Mouse (Mus musculus) frontal cortex, adult 2 months (tissue): ENCODE results near the gene Ntm. TPM values are rescaled to one million over a fixed set of nuclear protein-coding genes. Genes with fewer than 3 reads are reported as not detected.

ENCODE experiments used
- DNase-seq, 2 experiments: peaks; one replicate each; pipeline ENCODE4 v3.0.0; 2022; ENCODE audit warnings: low spot score in 1 of 2; ENCODE audit errors: extremely low spot score in 1 of 2
- polyA plus RNA-seq: library from polyadenylated mRNA; depleted of rRNA; stranded (reverse); fragments of >200 nt; gene quantifications from 2 replicates; pipeline ENCODE4 v1.2.3, GENCODE M21; 2012

The Ntm gene
- polyA plus RNA-seq, 1 experiment = 184 TPM

DNA sequence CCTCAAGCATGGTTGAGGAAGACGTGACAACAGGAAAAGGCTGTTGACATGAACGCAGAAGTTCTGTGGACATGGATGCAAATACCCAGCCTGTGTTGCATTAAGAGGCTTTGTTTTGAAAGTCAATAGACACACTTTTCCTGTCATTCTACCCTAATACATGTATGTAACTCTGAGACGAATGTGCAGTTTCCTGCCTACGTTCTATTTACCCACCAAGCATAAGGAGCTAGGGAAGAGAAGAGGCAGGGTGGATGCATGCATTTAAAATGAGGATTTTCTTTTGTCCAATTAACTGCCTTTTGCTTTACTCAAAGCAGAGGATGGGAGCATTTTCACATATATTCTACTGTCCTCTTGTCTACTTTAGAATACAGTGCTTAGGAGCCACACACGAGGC, 858.5 kb downstream of the Ntm start:
- DNase-seq = no peak

DNA sequence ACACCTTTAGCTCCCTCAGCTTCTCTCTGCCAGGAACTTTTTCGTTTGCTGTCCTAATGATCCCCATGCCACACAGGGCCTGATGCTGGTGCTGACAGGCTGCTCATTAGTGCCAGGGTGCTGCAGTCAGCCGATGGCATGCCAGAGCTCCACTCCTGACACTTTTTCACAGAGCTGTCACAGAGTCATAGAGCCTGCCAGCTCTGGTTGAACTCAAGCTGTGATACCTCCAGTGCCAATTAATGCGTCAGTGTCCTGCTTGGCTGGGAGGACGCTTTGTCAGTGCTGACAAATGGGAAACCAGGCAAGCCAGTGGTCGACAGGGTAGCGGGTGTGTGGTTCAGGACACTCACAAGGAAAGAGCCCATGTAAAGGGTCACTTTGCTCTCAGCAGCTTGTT, 858.9 kb downstream of the Ntm start:
- DNase-seq = no peak

DNA sequence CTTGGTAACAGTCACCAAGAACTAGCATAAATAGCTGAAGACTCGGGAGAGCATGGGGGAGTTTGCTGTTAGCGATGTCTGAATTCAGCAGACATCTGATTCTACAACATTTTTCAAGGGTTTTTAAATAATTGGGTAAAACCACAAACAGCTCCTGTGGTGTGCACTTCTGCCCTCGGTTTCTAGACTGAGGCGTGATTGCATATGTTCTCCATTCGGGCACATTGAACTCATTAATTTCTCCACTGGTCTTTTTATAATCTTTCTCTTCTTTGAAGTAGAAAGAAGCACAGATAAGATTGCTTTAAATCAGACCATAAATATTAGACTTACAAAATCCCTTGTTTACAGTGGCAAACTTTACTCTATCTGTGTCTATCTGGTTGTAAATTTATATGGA, 862.3 kb downstream of the Ntm start:
- no peak for DNase-seq

DNA sequence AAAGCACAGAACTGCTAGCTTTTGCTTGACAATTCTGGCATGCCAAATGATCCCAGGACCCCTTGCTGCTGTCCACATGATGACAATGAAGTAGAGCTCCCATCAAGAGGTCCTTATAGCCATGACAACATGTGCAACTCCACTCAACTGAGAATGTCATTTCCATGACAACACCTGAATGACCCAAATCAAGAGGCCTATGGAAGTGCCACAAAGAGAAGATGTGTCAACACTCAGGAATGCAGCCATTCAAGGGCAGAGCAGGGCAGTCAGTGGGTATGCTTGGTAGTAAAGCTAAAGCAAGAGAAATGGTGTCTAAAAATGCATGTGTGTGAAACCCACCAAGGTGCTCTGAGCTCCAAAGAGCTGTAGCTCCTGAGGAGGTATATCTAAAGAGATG, 870.5 kb downstream of the Ntm start:
- no peak for DNase-seq

DNA sequence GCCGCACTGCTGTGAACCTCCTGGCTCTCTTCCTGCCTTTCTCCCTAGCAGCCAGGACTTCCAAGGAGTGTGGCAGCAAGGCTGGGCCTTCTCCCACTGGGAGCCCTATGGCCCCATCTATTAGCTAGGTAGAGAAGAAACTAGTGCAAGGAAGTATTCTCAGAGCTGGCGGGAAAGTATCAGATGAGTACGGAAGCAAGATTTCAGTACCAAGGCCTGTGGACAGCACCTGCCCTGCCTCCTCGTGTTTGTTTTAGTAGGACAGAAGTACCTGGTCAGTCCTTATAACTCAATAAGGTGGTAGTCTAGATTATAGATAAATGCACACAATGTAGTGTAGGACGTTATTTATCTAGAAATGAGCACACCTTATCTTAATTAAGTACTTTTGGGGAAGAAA, 874.3 kb downstream of the Ntm start:
- DNase-seq = no peak

DNA sequence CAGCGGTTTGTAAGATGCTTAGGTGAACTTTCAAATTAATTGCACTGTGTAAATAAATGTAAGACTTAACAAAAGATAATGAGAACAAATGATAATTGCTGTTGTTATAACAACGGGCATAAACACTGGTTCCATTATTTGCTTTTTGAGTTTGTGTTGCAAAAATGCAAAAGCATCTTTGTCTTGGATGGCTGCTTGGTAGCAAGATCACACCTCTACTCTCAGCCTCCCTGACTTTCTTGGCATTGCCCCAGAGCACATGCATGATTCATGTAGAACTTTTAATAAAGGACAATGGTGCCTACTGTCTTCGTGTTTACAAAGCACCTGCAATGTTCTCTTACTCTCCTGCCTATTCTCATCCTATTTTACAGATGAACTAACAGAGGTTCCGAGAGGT, 875.3 kb downstream of the Ntm start:
- DNase-seq = no peak

DNA sequence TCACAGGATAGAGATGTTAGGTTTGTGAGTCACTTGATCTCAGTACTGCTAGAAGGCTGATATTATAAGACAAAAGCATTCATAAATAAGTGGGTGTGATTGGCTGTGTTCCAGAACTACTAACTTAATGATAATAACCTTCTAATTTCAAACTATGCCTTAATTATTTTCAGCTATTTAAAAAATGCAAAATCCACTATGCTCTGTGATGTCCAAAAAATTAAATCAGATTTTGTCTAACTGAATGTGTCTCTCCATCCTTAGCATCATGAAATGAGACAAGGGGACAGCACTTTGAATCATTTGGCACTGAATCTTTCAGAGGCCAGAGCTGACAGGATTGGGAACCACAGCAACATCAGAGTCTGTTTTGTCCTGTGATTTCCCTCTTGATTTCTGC, 875.8 kb downstream of the Ntm start:
- no peak for DNase-seq

DNA sequence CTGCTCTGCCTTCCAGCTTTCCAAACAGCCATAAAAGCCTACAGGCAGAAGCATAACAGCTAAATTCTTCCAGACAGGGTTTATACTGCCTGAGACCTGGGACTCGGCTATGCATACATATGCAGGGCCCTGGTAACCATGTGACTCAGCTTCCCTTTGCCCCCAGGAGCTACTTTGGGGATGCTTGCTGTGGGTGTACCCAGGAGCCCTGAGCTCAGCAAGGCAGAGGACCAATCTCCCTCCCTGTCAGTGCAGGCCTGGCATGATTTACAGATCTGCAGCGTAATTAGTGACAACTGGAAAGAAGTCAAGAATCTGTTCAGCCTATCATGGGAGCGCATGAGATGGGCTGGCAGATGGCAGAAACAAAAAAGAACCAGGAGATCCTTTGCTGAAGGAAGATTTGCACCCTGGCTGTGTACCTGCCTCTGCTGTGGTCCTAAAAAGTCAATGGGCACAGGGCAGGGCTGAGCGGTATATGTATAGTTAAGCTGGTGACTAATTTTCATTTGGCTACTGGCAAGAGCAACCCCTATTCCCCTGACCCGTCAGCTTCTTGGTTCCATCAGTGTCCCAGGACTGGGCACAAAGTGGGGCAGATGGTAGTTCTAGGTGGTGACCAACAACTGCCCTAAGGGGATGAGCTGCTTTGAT, 886.9 kb downstream of the Ntm start:
- peak in 1 of 2 experiments; percentile 33 for DNase-seq

DNA sequence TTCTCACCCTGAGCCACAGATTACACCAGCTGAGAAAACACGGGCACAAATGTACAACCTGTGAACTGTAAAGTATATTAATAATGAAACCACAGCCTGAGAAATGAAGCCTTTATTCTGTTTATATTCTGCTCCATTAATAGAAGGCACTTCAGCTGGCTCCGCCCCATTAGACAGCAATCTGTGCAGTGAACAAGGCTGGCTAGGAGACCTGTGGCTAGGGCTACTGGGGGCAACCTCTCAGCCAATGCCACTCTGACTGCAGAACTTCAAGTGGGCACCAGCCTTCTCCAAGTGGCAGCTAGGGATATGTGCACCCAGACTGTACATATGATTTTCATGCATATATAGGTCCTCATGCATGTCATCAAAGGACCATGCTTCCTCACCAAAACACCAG, 887.7 kb downstream of the Ntm start:
- DNase-seq = no peak

DNA sequence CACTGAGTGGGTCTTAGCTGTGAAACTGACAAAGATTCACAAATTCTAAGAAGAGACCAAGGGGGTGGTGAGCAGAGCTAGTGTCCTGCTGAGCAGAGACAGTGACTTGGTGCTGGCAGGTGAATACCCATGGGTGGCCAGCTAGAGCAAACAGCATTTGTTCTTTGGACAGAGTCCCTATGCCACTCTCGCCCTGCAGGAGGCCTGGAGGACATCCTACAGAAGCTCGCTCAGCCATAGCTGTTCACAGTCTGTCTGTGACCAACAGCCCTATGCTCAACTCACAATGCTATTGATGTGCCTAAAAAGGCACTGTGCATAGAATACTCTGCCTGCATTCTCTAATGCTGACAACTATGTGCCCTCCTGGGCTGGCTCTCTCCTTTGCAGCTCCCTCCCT, 888.4 kb downstream of the Ntm start:
- DNase-seq = no peak

DNA sequence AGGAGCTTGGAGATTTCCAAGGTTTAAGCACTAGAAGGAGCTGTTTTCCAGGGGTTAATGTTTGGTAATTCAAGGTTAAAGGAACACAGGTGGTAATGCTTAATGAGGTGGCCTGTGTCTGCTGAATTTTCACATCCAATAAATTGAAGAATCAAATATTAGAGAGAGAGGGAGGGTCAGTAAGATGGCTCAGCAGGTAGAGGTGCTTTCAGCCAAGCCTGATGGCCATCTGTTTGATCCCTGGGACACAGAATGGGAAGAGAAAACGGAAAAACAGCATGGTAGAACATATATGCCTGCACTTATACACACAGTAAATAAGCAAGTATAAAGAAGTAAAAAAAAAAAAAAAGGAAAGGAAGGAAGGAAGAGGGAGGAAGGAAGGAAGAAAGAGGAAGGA, 890.9 kb downstream of the Ntm start:
- DNase-seq = no peak

DNA sequence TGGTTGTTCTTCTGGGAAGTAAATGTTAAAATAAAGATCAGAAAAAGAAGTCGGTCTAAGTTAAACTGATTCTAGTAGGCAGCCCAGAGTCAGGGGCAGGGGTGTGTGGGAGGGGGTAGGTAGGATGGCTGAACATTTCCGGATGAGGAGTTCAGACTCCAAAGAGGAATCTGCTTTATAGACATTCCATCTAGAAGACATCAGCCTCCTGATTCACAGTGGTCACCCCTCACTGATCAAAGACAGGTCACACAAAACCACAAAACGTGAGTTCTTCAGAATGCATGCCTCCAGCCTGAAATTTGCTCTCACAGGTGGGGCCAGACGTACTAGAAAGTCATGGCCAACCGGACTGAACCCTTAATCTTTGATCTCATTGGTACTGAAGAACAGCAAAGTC, 895.4 kb downstream of the Ntm start:
- DNase-seq = no peak

DNA sequence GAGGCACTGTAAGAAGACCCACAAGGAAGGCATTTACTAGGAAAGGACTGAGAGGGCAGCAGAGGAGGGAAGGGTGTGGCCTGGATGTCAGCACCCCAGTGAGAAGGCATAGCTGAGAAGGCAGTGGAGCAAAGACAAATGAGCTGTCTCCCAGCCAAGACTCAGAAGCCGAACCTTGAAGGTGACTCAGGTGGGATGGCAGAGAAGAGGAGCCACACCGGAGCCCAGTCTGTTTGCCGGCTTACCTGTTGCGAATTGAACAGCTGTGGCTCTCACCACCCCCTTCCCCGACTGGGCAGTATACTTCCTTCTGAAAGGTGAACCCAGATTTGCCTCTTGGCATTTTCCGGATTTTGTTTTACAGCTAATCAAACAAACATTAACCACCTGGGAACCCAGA, 902.6 kb downstream of the Ntm start:
- no peak for DNase-seq

DNA sequence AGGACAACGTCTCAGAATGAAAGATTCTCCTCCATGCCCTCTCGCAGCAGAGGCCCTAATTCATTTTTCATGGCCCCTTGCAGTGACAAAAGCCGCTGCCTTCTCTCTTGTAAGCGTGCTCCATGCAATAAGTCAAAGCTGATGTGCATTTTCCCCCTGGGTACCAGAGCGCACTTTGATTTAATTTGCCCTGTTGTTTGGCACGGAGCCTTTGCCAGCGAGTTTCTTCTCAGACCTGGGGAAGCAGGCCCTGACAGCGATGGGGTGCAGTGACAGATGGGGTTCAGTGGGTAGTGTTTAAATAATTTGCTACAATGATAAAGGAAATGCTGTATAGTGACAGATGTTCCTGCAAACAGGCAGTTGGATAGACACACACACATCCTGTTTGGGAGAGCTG, 904.1 kb downstream of the Ntm start:
- DNase-seq = no peak

DNA sequence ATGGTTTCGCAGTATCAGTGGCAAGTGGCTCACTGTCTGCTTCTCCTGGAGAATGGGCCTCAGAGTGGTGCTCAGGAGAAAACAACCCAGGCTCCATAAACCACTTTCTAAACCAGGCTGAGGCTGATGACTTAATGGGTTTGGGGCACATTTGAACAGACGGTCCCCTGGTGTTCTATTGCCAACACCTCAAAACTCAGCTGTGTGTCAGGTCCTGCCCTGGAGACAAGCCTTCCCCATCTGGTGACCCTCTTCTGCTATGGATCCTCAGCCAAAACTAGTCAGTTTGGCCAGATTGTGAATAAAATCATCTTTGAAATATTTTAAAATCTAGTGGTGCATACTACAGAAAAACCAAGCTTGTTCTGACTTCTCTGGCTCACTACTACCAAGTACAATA, 907.3 kb downstream of the Ntm start:
- DNase-seq = no peak

DNA sequence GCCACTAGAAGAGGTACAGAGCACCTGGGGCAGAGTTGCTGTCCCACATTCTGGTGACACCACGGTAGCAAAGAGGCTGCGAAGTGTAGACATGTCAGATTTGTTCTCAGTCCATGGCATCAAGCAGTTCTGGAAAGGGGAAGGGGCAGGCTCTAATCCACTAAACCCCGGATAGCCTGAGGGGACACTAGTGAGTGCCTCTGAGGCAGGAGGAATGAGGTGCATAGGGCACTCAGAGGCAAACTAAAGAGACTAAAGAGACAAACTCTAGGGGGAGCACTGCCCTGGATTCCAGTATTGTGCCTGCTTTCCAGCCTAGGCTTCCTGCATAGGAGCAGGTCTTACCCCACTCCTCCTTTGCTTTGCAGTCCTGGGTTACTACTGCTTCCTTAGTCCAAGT, 926.5 kb downstream of the Ntm start:
- no peak for DNase-seq

DNA sequence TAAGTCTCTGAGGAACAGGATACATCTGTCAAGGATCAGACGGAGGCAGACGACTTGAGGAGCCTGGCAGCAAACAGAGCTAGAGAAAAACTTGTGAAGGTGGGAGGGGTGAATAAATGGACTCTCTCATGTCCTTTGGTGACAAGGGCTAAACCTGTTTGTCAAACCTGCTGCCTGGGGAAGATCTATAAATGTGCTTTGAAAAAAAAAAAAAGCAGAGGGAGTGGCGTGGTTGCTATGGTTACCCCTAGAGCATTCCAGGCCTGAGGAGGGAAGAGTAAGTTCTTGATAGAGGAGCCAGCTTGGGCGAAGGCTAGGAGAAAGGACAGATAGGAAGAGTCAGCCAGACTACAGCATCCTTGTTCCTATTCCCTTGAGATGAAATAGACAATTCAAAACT, 926.9 kb downstream of the Ntm start:
- peak in 1 of 2 experiments; percentile 51 for DNase-seq

DNA sequence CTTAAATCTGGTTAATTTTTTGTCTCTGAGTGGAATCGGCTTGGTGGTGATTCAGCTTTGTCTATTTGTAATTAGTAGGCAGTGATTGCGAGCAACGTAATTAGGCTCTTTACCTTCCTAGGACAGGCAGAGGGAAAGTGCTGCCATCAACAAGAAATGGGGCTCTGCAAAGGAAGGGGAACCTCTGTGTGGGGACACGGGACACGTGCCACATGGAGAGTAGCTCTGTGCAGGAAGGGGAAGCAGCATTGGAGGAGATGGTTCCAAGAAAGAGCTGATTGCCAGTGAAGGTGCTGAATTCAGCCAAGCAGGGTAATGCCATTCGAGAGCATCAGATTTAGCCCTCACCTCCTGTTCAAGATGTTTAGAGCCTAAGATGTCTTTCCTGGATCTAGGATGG, 936.5 kb downstream of the Ntm start:
- DNase-seq = peak in 1 of 2 experiments; percentile 26

DNA sequence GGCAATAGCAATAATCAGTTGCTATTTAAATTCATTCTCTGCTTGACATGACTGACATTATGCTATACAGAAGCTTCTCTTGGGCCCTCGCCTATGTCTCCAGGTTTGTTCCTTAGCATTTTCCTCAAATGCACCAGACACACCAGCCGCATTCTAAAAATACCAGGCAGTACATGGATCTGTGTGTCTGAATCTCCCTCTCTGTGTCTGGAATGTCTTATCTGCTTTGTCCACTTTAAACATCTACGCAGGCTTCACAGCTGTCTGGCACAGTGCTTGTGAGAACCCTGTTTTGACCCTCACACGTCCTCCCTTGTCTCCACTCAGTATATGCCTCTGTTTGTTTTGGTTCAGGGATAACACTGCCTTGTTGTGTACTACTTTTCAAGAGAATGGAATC, 937.3 kb downstream of the Ntm start:
- no peak for DNase-seq

DNA sequence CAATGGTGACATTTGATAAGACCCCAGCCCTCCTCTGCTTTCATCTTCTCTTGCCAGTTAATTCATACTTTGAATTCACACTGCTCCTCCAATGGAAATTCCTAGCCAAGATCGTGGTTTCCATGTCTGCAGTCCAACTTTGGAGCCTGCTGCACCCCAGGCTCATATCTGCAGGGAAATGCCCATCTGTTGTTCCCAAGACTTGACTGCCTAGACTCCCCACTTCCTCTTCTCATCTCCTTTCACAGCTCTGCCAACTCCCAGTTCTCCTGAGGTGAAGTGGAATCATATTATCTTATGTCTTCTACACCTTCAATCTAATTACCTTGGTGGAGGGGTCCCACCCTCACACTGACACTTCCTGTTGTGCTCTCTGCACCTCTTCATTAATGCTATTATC, 937.8 kb downstream of the Ntm start:
- DNase-seq = no peak

DNA sequence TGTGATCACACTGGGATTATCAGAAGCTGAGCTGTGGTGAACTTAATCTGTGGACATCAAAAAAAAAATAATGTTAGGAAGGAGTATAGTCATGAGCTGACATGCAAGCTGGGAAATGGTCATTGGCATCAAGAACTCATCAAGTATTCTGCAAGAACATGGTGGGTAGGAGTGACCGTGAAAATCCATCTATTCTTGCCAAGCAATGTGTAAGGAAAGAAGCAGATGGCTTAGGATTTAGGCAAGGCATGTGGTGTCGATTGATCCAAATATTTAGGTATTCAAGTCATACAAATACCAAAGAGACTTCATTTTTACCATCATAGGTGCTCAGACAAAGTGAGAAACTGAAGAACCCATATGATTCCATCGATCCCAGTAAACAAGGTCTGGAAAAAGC, 946.1 kb downstream of the Ntm start:
- peak in 1 of 2 experiments; percentile 30 for DNase-seq

DNA sequence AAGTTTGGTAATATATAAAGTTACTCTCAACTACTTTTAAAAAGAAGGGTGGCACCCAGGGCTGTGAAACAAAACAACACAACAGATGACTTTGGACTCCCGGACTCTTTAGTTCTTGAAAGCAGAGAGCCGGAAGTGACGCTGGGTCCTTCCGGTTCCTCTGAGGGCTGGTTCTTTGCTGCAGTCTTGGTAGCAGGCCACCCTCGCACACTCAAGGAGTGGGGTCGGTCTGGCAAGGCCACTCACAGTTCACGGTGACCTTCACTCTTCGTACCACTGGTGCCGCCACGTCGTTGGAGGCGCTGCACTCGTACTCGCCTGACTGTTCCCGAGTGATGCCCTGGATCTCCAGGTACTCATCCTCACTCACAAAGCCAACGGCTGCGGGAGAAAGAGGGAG, 949.1 kb downstream of the Ntm start:
- DNase-seq = no peak

DNA sequence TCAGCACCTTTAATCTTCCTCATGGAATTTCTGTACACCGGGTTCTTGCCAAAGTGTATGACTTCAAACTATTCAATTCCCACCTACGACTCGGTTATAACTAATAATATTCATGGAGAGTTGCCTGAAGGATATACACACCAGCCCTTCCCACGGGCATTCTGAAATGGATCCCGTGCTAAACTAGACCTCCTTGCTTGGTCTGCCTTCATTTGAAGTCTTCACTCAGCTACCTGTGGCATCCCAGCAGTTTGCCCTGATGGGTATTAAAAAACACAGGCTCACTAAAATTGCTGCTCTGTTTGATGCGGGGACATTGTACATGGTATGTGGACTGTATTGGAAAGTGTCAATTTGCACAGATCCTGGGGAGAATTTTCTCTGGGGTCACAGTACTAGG, 950.4 kb downstream of the Ntm start:
- no peak for DNase-seq
